Mouse (Mus musculus) E14TG2a.4 (cell line): Measurements from ENCODE around the gene Atrip.

Experiments
- CTCF ChIP-seq: conservative IDR thresholded peaks from 2 replicates; pipeline ENCODE4 v1.5.1; 2014; ENCODE audit warnings: low read length
- NANOG ChIP-seq: IDR thresholded peaks from 2 replicates; pipeline ENCODE4 v1.6.1; 2014; ENCODE audit warnings: borderline replicate concordance, low read length, mixed read lengths
- POU5F1 ChIP-seq: IDR thresholded peaks from 2 replicates; pipeline ENCODE4 v1.6.1; 2014; ENCODE audit warnings: low read length, borderline replicate concordance

- TF ChIP-seq CTCF = no peak
- no peak for TF ChIP-seq POU5F1
- TF ChIP-seq NANOG = no peak
These were observed 43.6 kb downstream of the Atrip start for GRCm38 (mm10) chr9:109030312-109030711.
